Mouse (Mus musculus) adrenal gland, adult 8-10 months (tissue): ENCODE data around the gene Nol9. TPM values are rescaled to one million over a fixed set of nuclear protein-coding genes. Genes with fewer than 3 reads are reported as not detected.

Source experiments
- DNase-seq: peaks from one replicate; pipeline ENCODE4 v3.0.0; 2022
- total RNA-seq, 4 experiments: library from RNA; stranded (reverse); gene quantifications; 2 replicates each; pipeline ENCODE4 v1.2.4; 2022

Nol9 gene
- total RNA-seq, 4 experiments from 2014 or later = 21.3 to 29.6 (median 25.8) TPM

- no peak for DNase-seq
These were observed 23.4 kb downstream of the Nol9 start for GRCm38 (mm10) chr4:152062390-152063110.

- no peak for DNase-seq
These were observed 28.2 kb downstream of the Nol9 start for GRCm38 (mm10) chr4:152067280-152067679.

DNA sequence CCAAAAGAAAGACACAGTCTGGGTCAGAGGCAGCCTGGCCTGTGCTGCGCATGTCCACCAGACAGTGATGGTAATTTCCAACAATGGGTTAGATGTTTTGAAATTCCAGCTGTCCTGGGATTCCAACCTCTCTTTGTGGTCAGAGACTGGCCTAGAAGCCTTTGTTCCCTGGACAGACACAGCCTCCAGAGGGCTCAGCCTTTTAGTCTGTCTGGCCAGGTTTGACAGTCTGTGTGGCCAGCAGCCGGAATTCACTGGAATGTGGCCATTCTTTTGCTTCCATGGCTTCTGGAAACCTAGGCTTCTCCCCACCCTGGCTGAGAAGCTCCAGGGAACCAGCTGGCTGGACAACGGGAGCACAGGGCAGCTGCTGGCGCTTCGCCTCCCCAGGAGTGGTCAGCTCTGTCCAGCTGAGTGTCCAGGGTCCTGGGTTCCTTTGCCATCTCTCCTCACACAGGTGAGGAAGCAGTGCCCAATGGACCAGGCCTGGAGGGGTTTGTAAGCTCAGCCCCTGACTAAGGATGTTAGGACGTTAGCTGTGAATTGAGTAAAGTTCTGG is 29.1 kb downstream of the Nol9 start:
- DNase-seq = no peak

DNA sequence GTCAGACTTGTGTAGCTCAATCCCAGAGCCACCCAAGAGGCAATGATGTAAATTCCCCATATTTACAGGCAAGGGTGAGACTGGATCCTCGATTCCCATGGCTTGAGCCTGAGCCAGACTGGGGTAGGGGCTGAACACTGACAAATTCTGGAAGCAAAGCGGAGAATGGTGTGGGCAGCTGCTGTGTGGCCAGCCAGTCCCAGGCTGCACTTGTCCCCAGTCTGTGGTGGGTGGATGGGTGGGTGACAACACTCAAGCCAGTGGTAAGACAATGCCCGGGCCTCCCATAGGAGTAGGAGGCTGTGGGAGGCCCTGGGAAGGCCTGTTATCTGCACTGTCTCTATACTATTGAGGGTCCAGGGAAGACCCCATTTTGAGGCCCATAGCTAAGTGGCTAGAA is 30.1 kb downstream of the Nol9 start:
- no peak for DNase-seq

- no peak for DNase-seq
These were observed 31.6 kb downstream of the Nol9 start for GRCm38 (mm10) chr4:152070494-152071396.

GRCm38 (mm10) chr4:152072121-152072601 is 33.0 kb downstream of the Nol9 start, which contains the start of gene Plekhg5:
Gene Plekhg5, plus strand, starts transcription at chr4:152072498.
- DNase-seq = no peak

DNA sequence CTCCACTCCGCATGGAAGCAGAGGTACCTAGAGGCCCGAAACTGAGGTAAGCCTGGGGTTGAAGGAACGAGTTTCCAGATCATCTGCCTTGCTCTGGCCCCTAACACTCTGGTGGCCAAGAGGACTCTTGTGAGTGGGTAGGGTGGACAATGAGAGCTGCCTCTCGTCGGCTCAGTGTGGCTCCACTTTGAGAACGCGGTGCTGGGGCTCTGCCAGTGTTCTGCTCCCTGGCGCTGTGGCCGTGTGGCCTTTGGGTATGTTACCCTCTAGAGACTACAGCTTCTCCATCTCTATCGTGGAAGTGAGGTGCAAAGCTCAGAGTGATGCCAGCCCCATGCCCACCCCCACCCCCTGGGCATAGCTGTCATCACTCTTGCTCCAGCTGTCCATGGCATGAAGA is 33.5 kb downstream of the Nol9 start:
- DNase-seq = no peak

- no peak for DNase-seq
These were observed 34.6 kb downstream of the Nol9 start for GRCm38 (mm10) chr4:152073715-152074114.

DNA sequence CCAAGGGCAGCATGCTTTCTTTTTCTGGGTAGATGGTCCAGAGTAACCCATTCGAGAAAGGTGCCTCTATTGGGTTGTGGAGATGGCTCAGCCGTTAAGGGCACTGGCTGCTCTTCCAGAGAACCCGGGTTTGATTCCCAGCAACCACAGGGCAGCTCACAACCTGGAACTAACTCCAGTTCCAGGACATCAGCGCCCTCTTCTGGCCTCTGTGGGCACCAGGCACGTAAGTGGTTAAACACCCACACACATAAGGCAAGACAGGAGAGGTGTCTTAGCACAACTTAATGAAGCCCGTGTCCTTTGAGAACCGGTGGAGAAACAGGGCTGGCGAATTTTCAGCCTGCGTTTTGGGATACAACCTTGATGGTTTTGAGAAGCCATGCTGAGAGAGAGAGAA is 35.4 kb downstream of the Nol9 start:
- DNase-seq = no peak

DNA sequence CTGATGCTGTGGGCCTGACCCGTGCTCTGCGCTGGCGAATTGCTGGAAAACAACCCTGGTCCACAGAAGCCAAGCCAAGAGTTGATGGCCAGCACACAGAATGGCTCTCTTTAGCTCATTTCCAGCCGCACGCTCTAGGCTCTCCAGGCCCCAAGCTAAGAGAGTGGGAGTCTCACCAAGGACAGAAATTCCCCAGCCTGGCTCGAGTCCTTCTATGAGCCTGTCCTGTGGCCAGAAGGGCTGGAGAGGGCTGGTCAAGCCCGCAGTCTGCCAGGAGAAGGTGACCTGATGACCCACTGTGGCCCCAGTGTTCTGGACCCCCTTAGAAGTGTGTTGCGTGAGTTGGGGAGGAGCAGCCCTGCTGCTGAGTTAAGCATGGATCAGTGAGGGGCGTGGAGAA is 38.1 kb downstream of the Nol9 start:
- no peak for DNase-seq

GRCm38 (mm10) chr4:152078105-152078530 is 39.0 kb downstream of the Nol9 start:
- DNase-seq = no peak

- no peak for DNase-seq
These were observed 40.1 kb downstream of the Nol9 start for GRCm38 (mm10) chr4:152079261-152079660.

DNA sequence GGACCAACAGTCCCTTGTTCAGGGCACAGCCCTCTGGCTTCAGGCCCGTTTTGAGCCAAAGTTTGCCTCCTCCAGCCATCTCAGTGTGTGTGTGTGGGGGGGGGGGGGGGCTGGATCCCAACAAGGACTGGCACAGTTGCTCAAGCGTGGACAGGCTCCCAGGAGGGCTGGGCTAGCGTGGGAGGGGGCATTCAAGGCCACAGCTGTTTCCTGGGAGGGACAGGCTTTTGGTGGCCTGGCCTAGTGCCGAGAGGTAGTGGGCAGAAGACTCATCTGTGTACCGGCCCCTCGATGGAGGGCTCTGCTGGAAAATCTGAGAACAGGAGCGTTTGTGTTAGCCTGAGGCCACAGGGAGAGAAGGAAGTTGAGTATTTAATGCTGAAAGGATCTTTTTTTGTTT is 40.8 kb downstream of the Nol9 start:
- no peak for DNase-seq

GRCm38 (mm10) chr4:152083611-152084220 is 44.6 kb downstream of the Nol9 start:
- DNase-seq = no peak

DNA sequence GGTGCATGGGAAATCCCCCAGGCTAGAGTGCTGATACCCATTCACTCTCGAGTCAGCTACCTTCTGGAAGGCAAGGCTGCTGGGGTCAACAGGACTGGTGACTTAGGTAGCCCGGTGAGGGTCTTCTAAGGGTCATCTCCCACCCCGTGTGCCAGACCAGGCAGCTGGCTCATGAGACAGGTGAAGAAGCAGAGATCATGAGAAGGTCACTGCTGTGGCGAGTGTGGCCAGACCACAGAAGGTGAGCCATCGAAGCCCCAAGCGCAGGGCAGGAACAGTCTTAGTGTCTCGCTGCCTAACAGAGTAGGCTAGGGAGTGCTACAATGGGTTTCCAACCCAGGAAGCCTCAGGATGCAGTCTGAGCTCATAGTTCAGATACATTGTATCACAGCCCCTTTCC is 45.5 kb downstream of the Nol9 start:
- no peak for DNase-seq

DNA sequence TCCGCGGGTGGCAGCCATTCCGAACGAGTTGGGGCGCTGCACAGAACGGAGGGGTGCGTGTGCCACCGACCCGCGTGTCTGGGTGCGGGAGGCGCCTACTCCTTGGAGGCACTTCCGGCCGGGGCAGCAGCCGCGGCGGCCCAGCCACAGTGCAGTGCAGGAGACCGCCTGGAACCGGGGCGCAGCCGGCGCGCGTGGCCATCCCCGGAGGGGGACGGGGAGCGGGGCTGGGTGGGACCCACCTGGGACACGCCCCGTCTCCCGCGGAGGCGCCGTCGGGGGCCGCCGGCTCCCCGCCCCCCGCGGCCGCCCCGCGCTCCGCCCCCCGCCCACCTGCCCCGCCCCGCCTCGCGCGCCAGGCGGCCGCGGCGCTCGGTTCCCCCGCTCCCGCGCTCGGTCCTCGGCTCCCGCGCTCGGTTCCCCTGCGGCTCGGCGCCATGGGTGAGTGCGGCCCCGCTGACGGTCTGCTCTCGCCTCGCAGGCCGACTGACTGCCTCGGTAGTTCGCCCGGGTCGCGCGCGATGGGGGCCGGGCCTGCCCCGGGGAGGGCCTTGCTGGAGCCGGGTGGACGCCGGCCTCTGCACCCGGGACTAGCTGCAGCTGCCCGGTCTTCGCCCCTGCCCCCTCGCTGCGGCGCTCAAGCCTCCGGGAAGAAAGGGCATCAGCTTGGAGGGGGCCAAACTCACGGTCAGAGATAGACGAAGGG is 47.5 kb downstream of the Nol9 start:
- no peak for DNase-seq

- DNase-seq = no peak
These were observed 48.3 kb downstream of the Nol9 start for GRCm38 (mm10) chr4:152087211-152088081.

DNA sequence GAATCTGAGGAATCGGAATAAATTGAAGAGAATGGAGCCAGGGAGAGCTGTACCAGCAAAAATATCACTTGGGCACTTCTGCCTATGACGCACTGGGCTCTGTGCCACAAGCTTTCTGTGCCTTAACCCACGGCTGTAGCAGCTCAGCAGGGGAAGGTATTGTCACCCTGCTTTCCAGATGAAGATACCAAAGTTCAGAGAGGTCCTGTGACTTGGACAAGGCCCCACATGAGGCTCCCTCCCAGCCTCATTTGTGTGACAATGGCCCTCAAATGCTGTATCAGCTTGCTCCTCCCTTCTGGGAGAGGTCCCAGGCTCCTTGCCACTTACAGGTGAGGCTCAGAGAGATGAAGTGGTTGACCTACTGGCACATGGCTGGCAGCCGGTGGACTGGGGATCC is 49.0 kb downstream of the Nol9 start:
- no peak for DNase-seq

- no peak for DNase-seq
These were observed 49.5 kb downstream of the Nol9 start for GRCm38 (mm10) chr4:152088556-152089120.

- DNase-seq = no peak
These were observed 51.1 kb downstream of the Nol9 start for GRCm38 (mm10) chr4:152090191-152090590.
